Mouse (Mus musculus) forebrain, embryonic 16.5 days (tissue): ENCODE measurements around the gene Hdac5. TPM values are rescaled to one million over a fixed set of nuclear protein-coding genes. Genes with fewer than 3 reads are reported as not detected.
A peak's percentile ranks its signal among the peaks of the same experiment; 100 is the strongest.
"Not testable (repeated sequence)": the region's sequence is repeated elsewhere in the genome, so short reads cannot be mapped to it uniquely, and the experiment has no call there.

ENCODE experiments used
- ATAC-seq: fragments of 200-750 bp; cut with Nextera tagmentation; 2 replicates; pipeline ENCODE4 v1.8.0; 2017; ENCODE audit warnings: mild to moderate bottlenecking, moderate library complexity
- H3K27ac ChIP-seq: fragments of 300-500 bp; sonication (generic); 2 replicates; pipeline ENCODE4 v1.5.1; 2014; ENCODE audit warnings: low read length, control low read depth
- H3K27me3 ChIP-seq: fragments of 300-500 bp; sonication (generic); replicated peaks from 2 replicates; pipeline ENCODE4 v1.6.1; 2014; ENCODE audit warnings: low read length; ENCODE audit not compliant: control insufficient read depth, insufficient read depth
- H3K36me3 ChIP-seq: fragments of 300-500 bp; sonication (generic); 2 replicates; pipeline ENCODE4 v1.6.1; 2014; ENCODE audit not compliant: control insufficient read depth, insufficient read depth
- H3K4me1 ChIP-seq: fragments of 300-500 bp; sonication (generic); replicated peaks from 2 replicates; pipeline ENCODE4 v1.6.1; 2014; ENCODE audit warnings: low read length; ENCODE audit not compliant: control insufficient read depth, insufficient read depth
- H3K4me2 ChIP-seq: fragments of 300-500 bp; sonication (generic); 2 replicates; pipeline ENCODE4 v1.6.1; 2014; ENCODE audit warnings: mild to moderate bottlenecking, low read length, control low read depth
- H3K4me3 ChIP-seq: fragments of 300-500 bp; sonication (generic); replicated peaks from 2 replicates; pipeline ENCODE4 v1.5.1; 2014; ENCODE audit warnings: mild to moderate bottlenecking, low read length, control low read depth
- H3K9ac ChIP-seq: fragments of 300-500 bp; sonication (generic); replicated peaks from 2 replicates; pipeline ENCODE4 v1.6.1; 2014; ENCODE audit warnings: low read depth, low read length, control low read depth
- H3K9me3 ChIP-seq: fragments of 300-500 bp; sonication (generic); 2 replicates; pipeline ENCODE4 v1.6.1; 2016; ENCODE audit warnings: low read length; ENCODE audit not compliant: control insufficient read depth
- WGBS: fragments of 180-500 bp; shearing (Covaris S2); extraction: QIAGEN DNeasy Blood & Tissue Kit; methylation state at CpG from one replicate; pipeline ENCODE4 v1.1.7; 2014; 5-methylcytosine and 5-hydroxymethylcytosine counted together
- polyA plus RNA-seq: library from polyadenylated mRNA; unstranded; fragments of >200 nt; fragmentation: Nextera tagmentation; extraction: Ambion mirVana; gene quantifications from 2 replicates; pipeline ENCODE4 v1.2.1, GENCODE M21; 2015

The Hdac5 gene
- polyA plus RNA-seq, 1 experiment from 2014 or later: 136 TPM

DNA sequence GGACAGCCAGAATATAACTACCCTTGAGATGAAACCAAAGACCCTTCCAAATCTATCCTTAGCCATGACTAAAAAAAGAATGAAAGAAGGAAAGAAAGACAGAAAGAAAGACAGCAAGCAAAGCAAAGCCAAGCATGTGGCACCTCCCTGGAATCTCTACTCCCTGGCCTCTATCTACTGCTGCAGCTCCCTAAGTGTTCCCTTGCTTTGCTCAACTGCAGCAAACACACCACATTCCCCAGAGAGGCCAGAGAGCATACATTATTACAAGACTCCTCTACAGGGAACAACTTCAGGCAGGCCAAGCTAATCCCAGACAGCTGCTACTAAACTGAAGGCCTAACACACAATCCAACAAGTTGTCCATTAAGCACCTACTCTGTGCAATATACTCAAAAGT, 50.1 kb downstream of the Hdac5 start:
- Histone ChIP-seq H3K36me3 (peaks cover 5% of the 10 kb centered on the region), H3K9ac (no peak overlapping the region), H3K27me3 (no peaks in the 10 kb centered on the region), H3K4me1 (peaks cover 13% of the 10 kb centered on the region), H3K4me2 (no peak overlapping the region), H3K27ac (no peak overlapping the region), H3K4me3 (no peak overlapping the region), H3K9me3 (no peaks in the 10 kb centered on the region)
- no peak for ATAC-seq

DNA sequence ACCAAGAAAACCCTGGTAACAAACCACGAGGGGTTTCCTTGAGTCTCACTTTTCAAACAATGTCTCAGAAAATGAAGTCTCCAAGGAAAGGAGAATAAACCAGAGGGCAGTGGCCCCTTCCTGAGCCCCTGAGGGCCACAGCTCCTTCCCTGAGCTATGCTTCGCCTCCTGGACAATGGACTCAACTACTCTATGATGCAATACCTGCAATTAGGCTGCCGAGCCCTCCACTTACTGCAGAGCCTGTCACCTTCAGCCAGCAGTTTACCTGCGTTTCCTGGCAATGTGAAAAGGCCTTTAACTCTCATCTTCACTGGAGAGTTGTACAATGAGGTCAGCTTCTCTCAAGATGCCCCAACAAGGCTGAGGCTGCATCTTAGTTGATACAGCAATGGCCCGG, 61.3 kb downstream of the Hdac5 start:
- no peak overlapping the region for H3K9ac ChIP-seq
- no peaks in the 10 kb centered on the region for H3K9me3 ChIP-seq
- ATAC-seq: no peak
- 86% methylated on average over 5 of the region's 5 CpGs for WGBS
- H3K36me3 ChIP-seq: peaks cover 9% of the 10 kb centered on the region
- no peak overlapping the region for H3K4me3 ChIP-seq
- peaks cover 8% of the 10 kb centered on the region for H3K4me1 ChIP-seq
- no peak overlapping the region for H3K4me2 ChIP-seq
- H3K27me3 ChIP-seq: no peaks in the 10 kb centered on the region
- no peak overlapping the region for H3K27ac ChIP-seq

- no peak overlapping the region for H3K4me2 ChIP-seq
- H3K4me1 ChIP-seq: peaks cover 8% of the 10 kb centered on the region
- peaks cover 13% of the 10 kb centered on the region for H3K36me3 ChIP-seq
- no peak overlapping the region for H3K4me3 ChIP-seq
- WGBS: 86% methylated on average over 5 of the region's 5 CpGs
- H3K27ac ChIP-seq: peak overlapping the region; percentile 33; the same call in 1 of the 2 replicates
- no peaks in the 10 kb centered on the region for H3K9me3 ChIP-seq
- no peak overlapping the region for H3K9ac ChIP-seq
- no peaks in the 10 kb centered on the region for H3K27me3 ChIP-seq
- no peak for ATAC-seq
Measured at GRCm38 (mm10) chr11:102167539-102167938, 62.4 kb downstream of the Hdac5 start.

GRCm38 (mm10) chr11:102165971-102166722, 63.8 kb downstream of the Hdac5 start:
- H3K9me3 ChIP-seq: no peaks in the 10 kb centered on the region
- H3K27me3 ChIP-seq: no peaks in the 10 kb centered on the region
- peaks cover 19% of the 10 kb centered on the region for H3K36me3 ChIP-seq
- ATAC-seq: 0 out of 2 replicates have a peak, but pooled peaks have one; percentile 28
- no peak overlapping the region for H3K4me2 ChIP-seq
- no peak overlapping the region for H3K27ac ChIP-seq
- peaks cover 8% of the 10 kb centered on the region for H3K4me1 ChIP-seq
- no peak overlapping the region for H3K4me3 ChIP-seq
- no peak overlapping the region for H3K9ac ChIP-seq
- WGBS: 66% methylated on average over 6 of the region's 6 CpGs

DNA sequence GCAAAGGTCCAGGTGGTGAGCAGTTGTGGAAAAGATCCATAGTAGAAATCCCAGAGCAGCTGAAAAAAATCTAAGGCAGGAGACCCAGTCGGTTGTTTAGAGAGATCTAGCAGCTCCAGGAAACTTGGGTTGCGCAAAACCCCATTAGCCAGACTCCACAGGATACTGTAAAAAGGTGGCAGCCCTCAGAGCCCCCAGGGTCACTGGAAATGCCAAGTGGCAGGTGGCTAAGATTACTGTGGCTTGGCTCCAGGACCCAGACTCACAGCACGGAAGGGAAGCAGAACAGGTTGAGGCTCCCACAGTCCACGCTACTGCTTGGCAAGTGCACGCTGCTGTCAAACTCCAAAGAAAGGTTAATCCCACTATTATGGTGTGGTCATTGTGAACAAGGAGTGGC, 70.2 kb downstream of the Hdac5 start:
- Histone ChIP-seq H3K4me1 (peaks cover 7% of the 10 kb centered on the region), H3K27ac (no peak overlapping the region), H3K27me3 (no peaks in the 10 kb centered on the region), H3K36me3 (peaks cover 12% of the 10 kb centered on the region), H3K9me3 (no peaks in the 10 kb centered on the region), H3K4me2 (no peak overlapping the region), H3K9ac (no peak overlapping the region), H3K4me3 (no peak overlapping the region)
- no peak for ATAC-seq
- WGBS: 81% methylated on average over 5 of the region's 5 CpGs

DNA sequence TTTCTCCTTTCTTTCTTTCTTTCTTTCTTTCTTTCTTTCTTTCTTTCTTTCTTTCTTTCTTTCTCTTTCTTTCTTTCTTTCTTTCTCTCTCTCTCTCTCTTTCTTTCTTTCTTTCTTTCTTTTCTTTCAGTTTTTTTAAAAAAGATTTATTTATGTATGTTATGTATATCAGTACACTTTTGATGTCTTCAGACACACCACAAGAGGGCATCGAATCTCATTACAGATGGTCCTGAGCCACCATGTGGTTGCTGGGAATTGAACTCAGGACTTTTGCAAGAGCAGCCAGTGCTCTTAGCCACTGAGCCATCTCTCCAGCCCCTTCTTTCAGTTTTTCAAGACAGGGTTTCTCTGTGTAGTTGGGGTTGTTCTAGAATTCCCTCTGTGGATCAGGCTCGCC, 71.9 kb downstream of the Hdac5 start:
- not testable (repeated sequence) for ATAC-seq, H3K9me3 ChIP-seq, H3K27ac ChIP-seq, H3K4me3 ChIP-seq, H3K27me3 ChIP-seq, H3K4me1 ChIP-seq, H3K4me2 ChIP-seq, H3K9ac ChIP-seq
- peaks cover 12% of the 10 kb centered on the region for H3K36me3 ChIP-seq
- 72% methylated on average over 2 of the region's 2 CpGs for WGBS

DNA sequence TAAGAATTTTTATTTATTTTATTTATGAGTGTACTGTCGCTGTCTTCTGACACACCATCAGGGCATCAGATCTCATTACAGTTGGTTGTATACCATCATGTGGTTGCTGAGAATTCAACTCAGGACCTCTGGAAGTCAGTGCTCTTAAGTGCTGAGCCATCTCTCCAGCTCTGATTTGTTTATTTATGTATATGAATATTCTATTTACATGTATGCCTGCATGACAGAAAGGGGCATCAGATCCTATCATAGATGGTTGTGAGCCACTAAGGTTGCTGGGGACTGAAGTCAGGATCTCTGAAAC, 73.2 kb downstream of the Hdac5 start:
- H3K4me3 ChIP-seq: no peak overlapping the region
- ATAC-seq: no peak; the same call in 1 of the 2 replicates

DNA sequence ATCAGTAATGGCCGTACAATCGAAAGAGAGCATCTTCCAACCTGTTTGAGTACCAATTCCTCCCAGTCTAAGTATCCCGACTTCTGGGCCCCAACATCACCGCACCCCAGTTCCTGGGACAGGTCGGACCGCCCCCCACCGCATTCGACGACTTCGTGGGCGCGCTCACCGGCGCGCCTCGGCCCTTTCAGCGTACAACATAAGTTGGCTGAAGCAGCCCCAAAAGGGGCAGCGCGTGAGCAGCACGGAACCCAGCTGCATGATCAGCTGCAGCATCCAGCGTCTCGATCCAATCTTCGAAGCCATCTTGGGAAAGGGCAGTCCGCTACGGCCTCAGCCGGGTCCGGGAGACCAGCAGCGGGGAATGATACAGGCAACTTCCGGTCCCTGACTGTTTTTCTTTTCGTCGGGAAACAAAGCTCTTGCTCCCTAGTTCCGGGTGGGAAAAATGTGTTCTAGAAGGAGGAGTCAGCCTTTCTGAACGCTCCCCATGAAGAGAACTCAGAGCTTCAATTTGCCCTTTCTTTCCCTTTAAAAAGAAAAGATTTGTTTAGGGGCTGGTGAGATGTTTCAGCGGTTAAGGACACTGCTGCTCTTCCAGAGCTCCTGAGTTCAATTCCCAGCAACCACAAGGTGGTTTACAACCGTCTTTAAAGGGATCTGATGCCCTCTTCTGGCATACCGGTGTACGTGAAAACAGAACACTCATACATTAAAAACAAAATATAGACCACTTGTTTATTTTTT, 73.8 kb downstream of the Hdac5 start, which contains the start of gene Tmem101:
Gene Tmem101, minus strand, starts transcription at position 366 of the 747 bp plus-strand sequence.
- WGBS: under 1% methylated on average over 37 of the region's 37 CpGs
- peak; percentile 94 for ATAC-seq

More for the DNA sequence above, 73.2 kb downstream of the Hdac5 start:
- Histone ChIP-seq H3K36me3 (peaks cover 6% of the 10 kb centered on the region; the same call in 1 of the 2 replicates), H3K4me1 (peaks cover 7% of the 10 kb centered on the region), H3K9ac (no peak overlapping the region), H3K27me3 (no peaks in the 10 kb centered on the region), H3K4me2 (no peak overlapping the region), H3K27ac (no peak overlapping the region), H3K9me3 (no peaks in the 10 kb centered on the region)
- WGBS: 16% methylated on average over 1 of the region's 1 CpGs

GRCm38 (mm10) chr11:102147213-102147989, 82.6 kb downstream of the Hdac5 start:
- 10% methylated on average over 34 of the region's 34 CpGs for WGBS
- Histone ChIP-seq H3K4me1 (peaks cover 12% of the 10 kb centered on the region), H3K4me2 (no peak overlapping the region), H3K36me3 (no peaks in the 10 kb centered on the region), H3K9me3 (no peaks in the 10 kb centered on the region), H3K9ac (no peak overlapping the region), H3K27me3 (peaks cover 60% of the 10 kb centered on the region), H3K4me3 (no peak overlapping the region), H3K27ac (no peak overlapping the region)
- no peak for ATAC-seq

More for the DNA sequence above, 73.8 kb downstream of the Hdac5 start, which contains the start of gene Tmem101:
- Histone ChIP-seq H3K4me1 (peaks cover 7% of the 10 kb centered on the region), H3K36me3 (0 out of 2 replicates have a peak, but pooled peaks cover 2% of the 10 kb centered on the region), H3K4me3 (peak within 1 kb of the TSS; percentile 79), H3K27me3 (no peaks in the 10 kb centered on the region), H3K9ac (peak within 1 kb of the TSS; percentile 79), H3K27ac (peak within 1 kb of the TSS; percentile 67), H3K9me3 (no peaks in the 10 kb centered on the region), H3K4me2 (peak within 1 kb of the TSS; percentile 93)
